Mouse (Mus musculus) embryo, embryonic 9.5 days (tissue): Measurements from ENCODE around the gene Ino80.

Experiments used
- DNase-seq: peaks from one replicate; pipeline ENCODE4 v3.0.0-alpha.2; 2017; ENCODE audit errors: extremely low spot score

Gene Ino80

GRCm38 (mm10) chr2:119323866-119324575, 153.5 kb downstream of the Ino80 start:
- DNase-seq, result no peak
